Mouse (Mus musculus) lung, adult 2 months (tissue): ENCODE measurements around the gene Rap1gds1.

ENCODE experiments used
- CTCF ChIP-seq: fragments of 200-500 bp; IDR thresholded peaks from 2 replicates; pipeline ENCODE4 v1.5.1; 2011; ENCODE audit warnings: mild to moderate bottlenecking, low read length, control low read depth; ENCODE audit not compliant: insufficient read depth
- POLR2A ChIP-seq: fragments of 200-500 bp; IDR thresholded peaks from 2 replicates; pipeline ENCODE4 v1.6.1; 2011; ENCODE audit warnings: low read depth, mild to moderate bottlenecking, control low read depth, low read length, borderline replicate concordance; ENCODE audit errors: extremely low read depth

DNA sequence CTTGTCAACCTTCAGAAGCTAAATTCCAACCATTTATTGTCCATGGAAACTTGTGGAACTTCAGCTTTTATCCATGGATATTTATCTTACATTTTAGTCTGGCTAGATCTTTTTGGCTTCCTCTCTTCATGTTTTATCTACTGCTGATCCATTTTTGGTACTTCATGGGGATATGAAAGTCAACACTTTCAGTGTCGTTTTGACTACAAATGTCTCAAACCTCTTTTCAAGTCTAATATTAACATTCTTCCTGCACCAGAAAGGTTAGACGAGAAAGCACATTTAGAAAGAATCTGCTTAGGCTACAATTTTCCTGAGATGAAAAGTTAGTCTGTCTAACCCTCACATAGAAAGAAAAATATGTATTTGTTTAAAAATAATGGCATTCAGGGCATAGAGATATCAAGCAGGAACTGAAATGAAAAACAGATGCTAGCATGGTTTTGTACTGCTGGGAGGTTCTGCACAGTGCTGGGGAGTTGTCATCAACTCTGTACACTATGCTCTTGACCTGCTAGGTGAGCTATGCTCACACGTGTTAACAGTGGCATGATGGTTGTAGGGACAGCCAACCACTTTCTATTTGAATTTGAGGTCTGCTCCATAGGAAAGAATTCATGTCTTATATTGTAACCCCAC is 37.5 kb upstream of the Rap1gds1 start:
- TF ChIP-seq POLR2A (no peak), CTCF (no peak)
